Mouse (Mus musculus): ENCODE measurements around the gene Abca14.

Gene Abca14

GRCm38 (mm10) chr7:120203789-120204188 is at the start of gene Abca14:
TSS of gene Abca14 (plus strand) at chr7:120203961.
- DNase-seq: peak; percentile 86 to 91

- no peak for DNase-seq
Observed at GRCm38 (mm10) chr7:120156841-120157409, 46.8 kb upstream of the Abca14 start.

GRCm38 (mm10) chr7:120157575-120158061 is 46.1 kb upstream of the Abca14 start:
- DNase-seq: no peak

- DNase-seq: no peak
Observed at GRCm38 (mm10) chr7:120158121-120158613, 45.6 kb upstream of the Abca14 start.

GRCm38 (mm10) chr7:120163581-120164251 is 40.0 kb upstream of the Abca14 start:
- peak in 1 of 2 experiments; percentile 13 for DNase-seq

- DNase-seq: no peak
Observed at GRCm38 (mm10) chr7:120172188-120172700, 31.5 kb upstream of the Abca14 start.

- no peak for DNase-seq
Observed at GRCm38 (mm10) chr7:120173603-120174244, 30.0 kb upstream of the Abca14 start, which contains the start of gene Anks4b. TSS of gene Anks4b (plus strand) at chr7:120173858.

GRCm38 (mm10) chr7:120174723-120175504 is 28.8 kb upstream of the Abca14 start:
- DNase-seq: no peak

- DNase-seq: no peak
Observed at GRCm38 (mm10) chr7:120177611-120178010, 26.1 kb upstream of the Abca14 start.

- no peak for DNase-seq
Observed at GRCm38 (mm10) chr7:120178935-120179334, 24.8 kb upstream of the Abca14 start.

GRCm38 (mm10) chr7:120180547-120180946 is 23.2 kb upstream of the Abca14 start:
- DNase-seq: no peak

- DNase-seq: peak in 1 of 2 experiments; percentile 37
Observed at GRCm38 (mm10) chr7:120181401-120182230, 22.1 kb upstream of the Abca14 start.

GRCm38 (mm10) chr7:120182891-120183290 is 20.9 kb upstream of the Abca14 start:
- DNase-seq: no peak

GRCm38 (mm10) chr7:120188946-120189345 is 14.8 kb upstream of the Abca14 start:
- DNase-seq: no peak

GRCm38 (mm10) chr7:120189369-120190149 is 14.2 kb upstream of the Abca14 start:
- DNase-seq: peak; percentile 36 to 47

GRCm38 (mm10) chr7:120190150-120190665 is 13.6 kb upstream of the Abca14 start:
- DNase-seq: peak; percentile 41 to 54

- peak; percentile 22 to 58 for DNase-seq
Observed at GRCm38 (mm10) chr7:120192207-120192606, 11.6 kb upstream of the Abca14 start.

GRCm38 (mm10) chr7:120192816-120193215 is 10.9 kb upstream of the Abca14 start:
- DNase-seq: no peak

- DNase-seq: no peak
Observed at GRCm38 (mm10) chr7:120195207-120195606, 8.6 kb upstream of the Abca14 start.

- DNase-seq: peak; percentile 25 to 45
Observed at GRCm38 (mm10) chr7:120201231-120201744, 2.5 kb upstream of the Abca14 start.

Data from cerebellum, postnatal 25 days (tissue).